Mouse (Mus musculus) C2C12 (cell line): Measurements from ENCODE around the gene Ajap1. TPM values are rescaled to one million over a fixed set of nuclear protein-coding genes. Genes with fewer than 3 reads are reported as not detected.

ENCODE experiments used
- H3K27me3 ChIP-seq: one replicate; pipeline ENCODE4 v1.6.1; 2011; ENCODE audit not compliant: control insufficient read depth, insufficient read depth, insufficient read length
- H3K36me3 ChIP-seq: one replicate; pipeline ENCODE4 v1.6.1; 2011; ENCODE audit not compliant: control insufficient read depth, insufficient read depth
- H3K4me3 ChIP-seq: one replicate; pipeline ENCODE4 v1.5.1; 2011; ENCODE audit warnings: mild to moderate bottlenecking, control low read depth; ENCODE audit not compliant: poor library complexity, insufficient read depth, severe bottlenecking
- H3K79me2 ChIP-seq: one replicate; pipeline ENCODE4 v1.6.1; 2011; ENCODE audit not compliant: control insufficient read depth, insufficient read depth
- H3K79me3 ChIP-seq: one replicate; pipeline ENCODE4 v1.6.1; 2011; ENCODE audit warnings: low read depth, control low read depth
- H3ac ChIP-seq: one replicate; pipeline ENCODE3; 2011; ENCODE audit warnings: low read depth; ENCODE audit not compliant: control insufficient read depth, insufficient read length
- CEBPB ChIP-seq: IDR thresholded peaks from one replicate; pipeline ENCODE4 v1.6.1; 2011; ENCODE audit warnings: low read depth, mild to moderate bottlenecking, control low read depth, moderate library complexity
- CTCF ChIP-seq: IDR thresholded peaks from one replicate; pipeline ENCODE4 v1.5.1; 2011; ENCODE audit not compliant: control insufficient read depth, insufficient read depth, insufficient read length
- FOSL1 ChIP-seq: IDR thresholded peaks from one replicate; pipeline ENCODE4 v1.8.0; 2011; ENCODE audit warnings: mild to moderate bottlenecking, low read length; ENCODE audit not compliant: poor library complexity, insufficient read depth, severe bottlenecking
- MAX ChIP-seq: IDR thresholded peaks from one replicate; pipeline ENCODE4 v1.6.1; 2011; ENCODE audit warnings: mild to moderate bottlenecking, control low read depth
- MYOD1 ChIP-seq: IDR thresholded peaks from one replicate; pipeline ENCODE4 v1.6.1; 2011; ENCODE audit warnings: low read depth; ENCODE audit not compliant: control insufficient read depth, insufficient read length
- MYOG ChIP-seq: IDR thresholded peaks from one replicate; pipeline ENCODE4 v1.6.1; 2011; ENCODE audit not compliant: control insufficient read depth, insufficient read length; ENCODE audit errors: extremely low read depth
- USF1 ChIP-seq: IDR thresholded peaks from one replicate; pipeline ENCODE4 v1.6.1; 2011; ENCODE audit warnings: low read depth, mild to moderate bottlenecking, control low read depth, moderate library complexity
- polyA plus RNA-seq: library from polyadenylated mRNA; unstranded; fragments of >200 nt; fragmentation: generic; extraction: Trizol; gene quantifications from one replicate; pipeline ENCODE4 v1.2.1, GENCODE M21; 2012; ENCODE audit warnings: missing spikeins

Ajap1 gene
- polyA plus RNA-seq, 1 experiment: 0.02 TPM

DNA sequence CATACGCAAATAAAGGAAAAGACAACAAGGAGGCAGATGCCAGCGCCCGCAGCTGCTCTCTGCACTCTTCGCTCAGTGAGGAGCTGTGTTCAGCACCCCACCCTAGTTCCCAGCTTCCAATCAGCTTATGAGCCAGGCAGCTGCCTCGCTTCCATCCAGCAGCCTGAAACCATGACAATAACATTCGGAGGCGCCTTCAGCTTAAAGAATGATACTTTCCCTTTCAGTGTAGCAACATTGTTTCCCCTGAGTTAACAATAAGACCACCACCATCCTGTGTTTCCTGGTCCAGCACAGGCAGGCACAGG is 124.4 kb downstream of the Ajap1 start:
- Histone ChIP-seq H3K4me3 (no peak overlapping the region), H3K27me3 (no peaks in the 10 kb centered on the region), H3K79me2 (no peaks in the 10 kb centered on the region), H3ac (no peak overlapping the region), H3K36me3 (no peaks in the 10 kb centered on the region), H3K79me3 (no peaks in the 10 kb centered on the region)
- TF ChIP-seq FOSL1: no peak
- TF ChIP-seq CTCF: no peak
- TF ChIP-seq MYOG: no peak
- no peak for TF ChIP-seq CEBPB
- TF ChIP-seq MAX: no peak
- TF ChIP-seq USF1: no peak

GRCm38 (mm10) chr4:153357539-153358242 is 124.9 kb downstream of the Ajap1 start:
- no peaks in the 10 kb centered on the region for H3K79me2 ChIP-seq
- no peak overlapping the region for H3K4me3 ChIP-seq
- no peak overlapping the region for H3ac ChIP-seq
- no peak for TF ChIP-seq USF1
- TF ChIP-seq MYOD1: no peak
- no peak for TF ChIP-seq MAX
- TF ChIP-seq CTCF: no peak
- no peak for TF ChIP-seq CEBPB
- TF ChIP-seq FOSL1: no peak
- TF ChIP-seq MYOG: no peak
- no peaks in the 10 kb centered on the region for H3K27me3 ChIP-seq
- H3K36me3 ChIP-seq: no peaks in the 10 kb centered on the region
- no peaks in the 10 kb centered on the region for H3K79me3 ChIP-seq

DNA sequence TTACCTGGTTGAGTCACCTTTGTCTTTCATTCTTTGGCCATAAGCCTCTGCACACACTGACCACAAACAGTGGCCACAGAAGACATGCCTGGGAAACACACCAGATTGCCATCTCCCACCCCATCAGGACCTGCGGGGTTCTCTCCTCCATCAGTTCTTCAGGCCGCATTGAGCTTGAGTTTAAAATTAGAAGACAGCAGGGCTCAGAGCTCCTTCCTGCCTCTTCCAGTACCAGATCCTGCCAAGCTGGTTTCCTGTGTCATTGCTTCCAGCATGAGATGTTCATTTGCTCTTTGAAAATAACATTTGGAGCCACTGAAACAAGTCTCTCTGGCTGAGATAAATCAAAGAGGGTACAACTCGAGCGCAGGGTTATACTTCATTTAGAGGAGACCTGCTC is 126.4 kb downstream of the Ajap1 start:
- Histone ChIP-seq H3K79me3 (no peaks in the 10 kb centered on the region), H3K4me3 (no peak overlapping the region), H3K27me3 (no peaks in the 10 kb centered on the region), H3ac (no peak overlapping the region), H3K79me2 (no peaks in the 10 kb centered on the region), H3K36me3 (no peaks in the 10 kb centered on the region)
- TF ChIP-seq MYOD1: no peak
- TF ChIP-seq MAX: no peak
- no peak for TF ChIP-seq USF1
- no peak for TF ChIP-seq FOSL1
- TF ChIP-seq MYOG: no peak
- no peak for TF ChIP-seq CTCF
- TF ChIP-seq CEBPB: no peak

- no peak overlapping the region for H3ac ChIP-seq
- TF ChIP-seq CTCF (no peak), MYOD1 (no peak), CEBPB (no peak), USF1 (no peak), MYOG (no peak), FOSL1 (no peak), MAX (no peak)
- no peak overlapping the region for H3K4me3 ChIP-seq
- no peaks in the 10 kb centered on the region for H3K79me3 ChIP-seq
- H3K27me3 ChIP-seq: no peaks in the 10 kb centered on the region
- H3K36me3 ChIP-seq: no peaks in the 10 kb centered on the region
- no peaks in the 10 kb centered on the region for H3K79me2 ChIP-seq
These were observed 137.6 kb downstream of the Ajap1 start for GRCm38 (mm10) chr4:153344999-153345398.

DNA sequence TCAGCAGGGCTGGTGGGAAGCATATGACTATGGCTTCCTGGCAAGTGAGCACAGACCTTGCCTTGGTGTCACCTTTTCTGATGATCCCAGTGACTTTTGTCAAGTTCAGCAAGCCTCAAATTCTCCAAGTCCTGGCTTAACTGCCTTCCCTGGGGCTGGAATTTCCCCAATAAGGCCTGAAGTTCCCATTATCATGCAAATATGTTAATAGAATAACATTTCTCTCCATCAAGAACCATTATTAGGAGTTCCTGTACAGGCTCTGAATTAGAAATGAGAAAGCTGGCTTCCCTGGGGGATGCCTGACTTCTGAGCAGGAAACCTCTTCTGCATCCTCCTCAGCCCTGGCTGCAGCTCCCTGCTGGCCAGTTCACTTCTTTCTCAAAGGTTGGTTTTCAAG is 141.7 kb downstream of the Ajap1 start:
- Histone ChIP-seq H3K27me3 (no peaks in the 10 kb centered on the region), H3K36me3 (no peaks in the 10 kb centered on the region), H3K4me3 (no peak overlapping the region), H3K79me2 (no peaks in the 10 kb centered on the region), H3K79me3 (no peaks in the 10 kb centered on the region), H3ac (no peak overlapping the region)
- TF ChIP-seq CEBPB (no peak), USF1 (no peak), FOSL1 (no peak), MYOD1 (no peak), CTCF (no peak), MAX (no peak), MYOG (no peak)

GRCm38 (mm10) chr4:153335301-153335799 is 147.3 kb downstream of the Ajap1 start:
- H3K4me3 ChIP-seq: no peak overlapping the region
- H3K36me3 ChIP-seq: no peaks in the 10 kb centered on the region
- no peaks in the 10 kb centered on the region for H3K27me3 ChIP-seq
- TF ChIP-seq CEBPB (no peak), USF1 (no peak), MYOD1 (no peak), CTCF (no peak), MYOG (no peak), FOSL1 (no peak), MAX (no peak)
- no peak overlapping the region for H3ac ChIP-seq
- no peaks in the 10 kb centered on the region for H3K79me2 ChIP-seq
- H3K79me3 ChIP-seq: no peaks in the 10 kb centered on the region
